Mouse (Mus musculus): ENCODE measurements around the gene Mad2l1bp.

Mad2l1bp gene

DNA sequence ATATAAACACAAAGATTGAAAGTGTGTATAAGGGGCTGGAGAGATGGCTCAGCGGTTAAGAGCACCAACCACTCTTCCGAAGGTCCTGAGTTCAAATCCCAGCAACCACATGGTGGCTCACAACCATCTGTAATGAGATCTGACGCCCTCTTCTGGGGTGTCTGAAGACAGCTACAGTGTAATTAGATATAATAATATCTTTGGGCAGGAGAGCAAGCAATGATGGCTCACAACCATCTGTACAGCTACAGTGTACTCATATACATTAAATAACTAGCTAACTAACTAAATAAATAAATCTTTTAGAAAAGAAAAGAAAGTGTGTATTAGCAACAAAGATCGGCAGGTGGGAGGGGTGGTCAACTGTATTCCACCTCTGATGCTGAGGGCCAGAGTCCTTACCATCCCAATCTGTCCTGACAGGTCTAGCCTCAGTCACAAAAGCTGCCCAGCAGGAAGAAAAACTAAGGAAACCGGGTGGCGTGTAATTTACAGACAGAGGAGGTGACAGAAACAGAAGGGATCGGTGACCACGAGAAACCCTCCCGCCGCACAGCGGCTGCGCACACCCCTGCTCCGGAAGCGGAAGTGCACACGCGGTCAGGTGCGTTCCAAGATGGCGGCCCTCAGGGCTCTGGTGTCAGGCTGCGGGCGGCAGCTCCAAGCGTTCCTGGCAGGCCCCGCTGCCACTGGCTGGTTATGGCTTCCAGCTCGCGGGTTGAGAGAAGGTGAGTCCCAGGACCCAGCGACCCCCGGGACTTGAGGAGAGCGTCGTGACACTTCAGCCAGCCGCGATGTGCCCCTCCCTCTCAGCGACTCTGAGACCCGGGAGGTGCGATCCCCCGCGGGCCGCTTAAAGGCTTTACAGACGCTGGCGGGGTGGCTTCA lies 42.7 kb downstream of the Mad2l1bp start, which contains the start of gene Mrps18a:
Gene Mrps18a, plus strand, starts transcription at position 585 of the 888 bp plus-strand sequence.
- peak; percentile 84 for DNase-seq (ENCODE audit: extremely low spot score)

DNA sequence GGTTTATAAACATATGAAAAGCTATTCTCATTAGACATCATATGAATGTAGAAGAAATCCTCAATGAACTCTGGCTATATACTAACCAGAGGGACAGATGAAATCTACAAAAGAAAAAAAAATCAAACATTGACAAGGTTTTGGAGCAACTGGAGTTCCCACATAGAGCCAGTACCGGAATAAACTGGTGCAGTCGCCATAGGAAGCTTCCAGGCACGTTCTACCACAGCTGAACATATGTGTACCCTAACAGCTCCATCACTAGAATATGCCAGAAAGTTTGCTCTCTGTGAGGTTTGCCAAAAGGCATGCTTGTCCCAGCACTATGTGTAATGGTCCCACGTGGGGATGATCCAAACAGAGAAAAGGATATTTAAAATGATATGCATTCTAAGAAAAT lies 45.1 kb downstream of the Mad2l1bp start:
- DNase-seq (ENCODE audit: extremely low spot score) = no peak

DNA sequence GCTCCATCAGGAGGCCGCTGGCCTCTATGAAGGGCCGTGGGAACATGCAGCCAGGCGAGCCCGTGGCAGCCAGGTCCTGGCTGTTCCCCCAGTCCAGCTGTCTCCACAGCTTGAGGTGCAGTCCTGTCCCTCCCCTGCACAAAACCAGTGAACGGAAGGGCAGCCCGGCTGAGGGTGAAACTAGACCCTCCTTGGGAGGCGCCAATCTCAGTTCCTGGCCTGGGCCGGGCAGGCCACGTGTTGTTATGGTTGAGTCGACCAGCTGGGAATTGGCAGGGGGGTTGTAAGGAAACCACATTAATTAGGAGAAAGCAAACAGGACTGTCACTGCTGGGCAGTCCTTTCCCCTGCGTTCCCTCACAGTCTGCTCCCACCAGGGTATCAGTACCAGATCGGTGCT lies 48.9 kb downstream of the Mad2l1bp start:
- peak; percentile 72 for DNase-seq (ENCODE audit: extremely low spot score)

DNA sequence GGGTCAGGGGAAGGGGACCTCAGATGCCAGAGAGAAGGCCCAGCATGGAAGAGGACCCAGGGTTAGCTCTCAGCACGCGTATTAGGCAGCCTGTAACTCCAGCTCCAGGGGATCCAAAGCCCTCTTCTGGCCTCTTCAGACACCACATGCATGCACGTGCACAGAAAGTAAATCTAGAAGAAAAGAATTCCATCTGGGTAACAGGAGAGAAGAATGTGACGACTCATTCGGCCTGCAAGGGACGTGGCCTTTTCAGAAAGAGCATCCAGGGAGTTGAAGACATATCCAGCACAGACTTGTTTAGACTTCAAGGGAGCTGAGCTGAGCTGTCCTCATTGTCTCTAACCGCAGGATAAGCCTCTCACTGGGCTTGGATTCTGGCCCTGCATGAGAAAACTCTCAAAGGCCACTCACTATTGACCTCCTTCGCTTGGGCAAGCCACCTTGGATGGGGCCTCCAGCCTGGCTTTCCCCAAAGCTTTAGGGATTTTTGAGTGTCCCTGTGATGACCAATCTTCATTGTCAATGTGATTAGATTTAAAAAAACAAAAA lies 50.7 kb downstream of the Mad2l1bp start:
- no peak for DNase-seq (ENCODE audit: extremely low spot score)

DNA sequence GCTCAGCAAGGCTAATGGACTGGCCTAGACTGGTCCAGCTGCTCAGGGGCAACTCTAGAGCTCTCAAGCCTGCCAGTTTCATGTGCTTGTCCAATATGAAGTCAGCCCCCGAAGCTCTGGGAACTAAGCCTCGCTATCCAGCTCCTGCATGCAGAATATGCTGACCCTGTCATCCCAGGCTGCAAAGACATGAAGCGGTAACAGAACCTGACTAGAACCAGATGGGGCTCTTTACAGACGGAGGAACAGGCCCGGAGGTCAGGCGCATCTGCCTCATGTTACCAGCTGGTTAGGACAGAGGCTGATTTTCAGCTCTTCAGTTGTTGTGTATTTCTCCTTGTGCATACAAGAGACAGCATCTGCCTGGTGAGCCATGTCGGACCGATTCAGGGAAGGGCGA lies 51.4 kb downstream of the Mad2l1bp start:
- DNase-seq (ENCODE audit: extremely low spot score) = no peak

DNA sequence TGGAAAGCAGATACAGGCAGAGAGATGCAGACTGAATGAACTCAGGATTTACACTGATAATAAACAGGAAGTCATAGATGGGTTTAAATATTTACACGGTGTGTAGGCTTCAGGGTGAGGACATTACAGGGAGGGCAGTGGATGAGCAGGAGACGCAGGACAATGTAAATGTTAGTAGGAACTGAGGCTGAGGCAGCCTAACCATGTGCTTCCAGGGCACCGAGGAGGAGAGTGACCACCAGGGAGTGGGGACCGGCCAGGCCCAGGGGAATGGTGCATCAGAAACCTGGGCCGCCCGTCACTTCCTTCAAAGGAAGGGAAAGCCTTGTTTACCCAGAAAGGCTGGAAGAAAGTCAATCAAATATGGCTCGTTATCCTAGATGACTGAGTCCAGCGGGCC lies 54.8 kb downstream of the Mad2l1bp start:
- DNase-seq (ENCODE audit: extremely low spot score) = no peak

All from embryo, embryonic 9.5 days (tissue).